Mouse (Mus musculus): Measurements from ENCODE around the gene Smcr8.

The Smcr8 gene

GRCm38 (mm10) chr11:60776829-60777740 lies at the start of gene Smcr8, which contains the start of gene Top3a:
Smcr8 (plus strand) TSS chr11:60777524.
Top3a (minus strand) TSS chr11:60777365.
- DNase-seq (ENCODE audit: low read depth): peak; percentile 95

- DNase-seq (ENCODE audit: low read depth): peak; percentile 96
Measured at GRCm38 (mm10) chr11:60728260-60728761, 49.0 kb upstream of the Smcr8 start, which contains the start of gene Mief2. Mief2 (plus strand) TSS chr11:60728398.

GRCm38 (mm10) chr11:60729217-60729641 lies 48.1 kb upstream of the Smcr8 start:
- peak; percentile 22 for DNase-seq (ENCODE audit: low read depth)

GRCm38 (mm10) chr11:60730169-60730568 lies 47.2 kb upstream of the Smcr8 start:
- DNase-seq (ENCODE audit: low read depth): no peak

- no peak for DNase-seq (ENCODE audit: low read depth)
Measured at GRCm38 (mm10) chr11:60731251-60731650, 46.1 kb upstream of the Smcr8 start.

- DNase-seq (ENCODE audit: low read depth): no peak
Measured at GRCm38 (mm10) chr11:60734206-60734605, 43.1 kb upstream of the Smcr8 start.

- no peak for DNase-seq (ENCODE audit: low read depth)
Measured at GRCm38 (mm10) chr11:60735191-60735590, 42.1 kb upstream of the Smcr8 start.

GRCm38 (mm10) chr11:60736491-60736890 lies 40.8 kb upstream of the Smcr8 start:
- DNase-seq (ENCODE audit: low read depth): no peak

GRCm38 (mm10) chr11:60737450-60737849 lies 39.9 kb upstream of the Smcr8 start:
- no peak for DNase-seq (ENCODE audit: low read depth)

GRCm38 (mm10) chr11:60740321-60740720 lies 37.0 kb upstream of the Smcr8 start:
- DNase-seq (ENCODE audit: low read depth): no peak

GRCm38 (mm10) chr11:60755570-60755969 lies 21.8 kb upstream of the Smcr8 start:
- no peak for DNase-seq (ENCODE audit: low read depth)

GRCm38 (mm10) chr11:60761681-60762080 lies 15.6 kb upstream of the Smcr8 start:
- DNase-seq (ENCODE audit: low read depth): no peak

GRCm38 (mm10) chr11:60766969-60767368 lies 10.4 kb upstream of the Smcr8 start:
- DNase-seq (ENCODE audit: low read depth): no peak

GRCm38 (mm10) chr11:60769322-60769721 lies 8.0 kb upstream of the Smcr8 start:
- DNase-seq (ENCODE audit: low read depth): peak; percentile 39

GRCm38 (mm10) chr11:60770776-60771175 lies 6.5 kb upstream of the Smcr8 start:
- no peak for DNase-seq (ENCODE audit: low read depth)

- no peak for DNase-seq (ENCODE audit: low read depth)
Measured at GRCm38 (mm10) chr11:60772161-60772560, 5.2 kb upstream of the Smcr8 start.

GRCm38 (mm10) chr11:60774158-60774689 lies 3.1 kb upstream of the Smcr8 start:
- no peak for DNase-seq (ENCODE audit: low read depth)

- DNase-seq (ENCODE audit: low read depth): no peak
Measured at GRCm38 (mm10) chr11:60774841-60775240, 2.5 kb upstream of the Smcr8 start.

GRCm38 (mm10) chr11:60775578-60775977 lies 1.7 kb upstream of the Smcr8 start:
- no peak for DNase-seq (ENCODE audit: low read depth)

- no peak for DNase-seq (ENCODE audit: low read depth)
Measured at GRCm38 (mm10) chr11:60776107-60776828, 1.1 kb upstream of the Smcr8 start.

- no peak for DNase-seq (ENCODE audit: low read depth)
Measured at GRCm38 (mm10) chr11:60777801-60778370, 562 bp downstream of the Smcr8 start.

GRCm38 (mm10) chr11:60779673-60780189 lies 2.4 kb downstream of the Smcr8 start:
- DNase-seq (ENCODE audit: low read depth): no peak

Measured in induced T-regulatory cell, adult 2 months (primary cell).